Mouse (Mus musculus) B cell, adult 2 months (primary cell): ENCODE data around the gene Kdm2a.

ENCODE experiments used
- DNase-seq, 2 experiments: peaks; one replicate each; pipeline ENCODE4 v3.0.0; 2022

Gene Kdm2a

DNA sequence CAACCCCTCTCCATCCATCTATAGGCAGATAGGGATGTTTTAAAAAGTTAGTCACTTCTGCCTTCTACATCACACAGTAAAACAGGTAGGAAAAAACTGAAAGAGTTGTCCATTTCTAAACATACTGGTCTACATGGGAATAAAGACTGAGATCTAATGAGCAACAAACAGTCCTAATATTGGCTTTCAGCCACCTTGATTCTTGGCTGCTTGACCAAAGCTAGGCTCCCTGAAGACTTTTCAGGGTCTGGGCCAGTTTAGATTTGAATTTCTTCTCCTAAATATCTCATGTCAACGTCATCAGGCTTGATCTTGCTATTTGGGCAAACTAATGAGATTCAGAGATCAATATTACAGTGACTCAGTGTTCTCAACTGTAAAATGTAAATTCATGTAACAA lies 71.2 kb downstream of the Kdm2a start:
- DNase-seq: no peak

GRCm38 (mm10) chr19:4326106-4326505 lies 72.0 kb downstream of the Kdm2a start:
- no peak for DNase-seq

- DNase-seq: no peak
Observed at GRCm38 (mm10) chr19:4322134-4322533, 76.0 kb downstream of the Kdm2a start.

DNA sequence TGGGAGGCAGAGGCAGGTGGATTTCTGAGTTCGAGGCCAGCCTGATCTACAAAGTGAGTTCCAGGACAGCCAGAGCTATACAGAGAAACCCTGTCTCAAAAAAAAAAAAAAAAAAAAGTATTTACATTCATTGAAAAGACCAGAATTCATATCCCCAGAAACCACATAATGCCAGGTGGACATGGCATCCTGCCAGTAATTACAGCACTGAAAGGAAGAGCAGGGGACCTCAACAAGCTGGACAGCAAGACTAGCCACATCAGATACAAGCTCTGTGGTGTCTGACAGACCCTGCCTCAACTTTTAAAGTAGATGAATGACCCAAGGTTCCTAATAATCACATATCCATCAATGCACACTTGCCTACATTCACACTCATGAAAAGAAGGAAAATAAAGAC lies 76.5 kb downstream of the Kdm2a start:
- no peak for DNase-seq

GRCm38 (mm10) chr19:4319272-4319671 lies 78.8 kb downstream of the Kdm2a start:
- DNase-seq: no peak

- no peak for DNase-seq
Observed at GRCm38 (mm10) chr19:4317181-4317580, 80.9 kb downstream of the Kdm2a start.

- DNase-seq: no peak
Observed at GRCm38 (mm10) chr19:4315223-4315944, 82.7 kb downstream of the Kdm2a start.

GRCm38 (mm10) chr19:4309776-4310185 lies 88.3 kb downstream of the Kdm2a start:
- DNase-seq: peak; percentile 78

DNA sequence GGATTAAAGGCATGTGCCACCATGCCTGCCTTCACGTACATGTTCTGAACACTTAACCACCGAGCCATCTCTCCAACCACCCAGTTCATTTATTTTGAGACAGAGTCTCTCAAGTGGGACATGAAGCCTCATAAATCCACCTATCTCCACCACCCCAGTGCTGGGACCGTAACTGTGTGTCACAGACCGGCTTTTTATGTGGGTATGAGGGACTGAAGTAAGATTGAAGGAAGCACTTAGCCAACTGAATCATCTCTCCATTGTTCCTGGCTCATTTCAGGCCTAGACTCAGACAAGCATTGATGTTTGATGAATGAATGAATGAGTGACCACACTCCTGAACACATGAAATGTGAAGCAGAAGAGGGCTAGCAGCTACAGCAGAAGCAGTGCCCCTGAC lies 88.8 kb downstream of the Kdm2a start:
- DNase-seq: no peak

DNA sequence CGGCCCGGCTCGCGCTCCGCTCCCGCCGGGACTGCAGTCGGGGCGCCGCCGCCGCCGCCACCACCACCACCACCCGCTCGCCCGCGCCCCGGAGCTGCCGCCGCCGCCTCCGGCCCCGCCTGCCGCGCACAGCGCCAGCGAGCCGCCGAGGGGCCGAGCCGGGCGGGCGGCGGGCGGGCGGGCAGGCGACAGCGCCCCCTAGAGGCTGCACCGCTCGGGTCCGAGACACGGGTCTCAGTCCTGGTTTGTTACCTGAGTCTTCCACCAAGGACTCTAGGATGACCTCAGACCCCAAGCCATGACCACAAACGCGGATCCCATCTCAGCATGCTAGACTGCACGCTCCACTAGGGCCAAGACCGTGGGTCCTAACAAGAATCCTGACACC lies 91.9 kb downstream of the Kdm2a start, which contains the start of gene Grk2:
Grk2 (minus strand) TSS at position 33 of the 388 bp plus-strand sequence.
- peak; percentile 87 to 90 for DNase-seq

DNA sequence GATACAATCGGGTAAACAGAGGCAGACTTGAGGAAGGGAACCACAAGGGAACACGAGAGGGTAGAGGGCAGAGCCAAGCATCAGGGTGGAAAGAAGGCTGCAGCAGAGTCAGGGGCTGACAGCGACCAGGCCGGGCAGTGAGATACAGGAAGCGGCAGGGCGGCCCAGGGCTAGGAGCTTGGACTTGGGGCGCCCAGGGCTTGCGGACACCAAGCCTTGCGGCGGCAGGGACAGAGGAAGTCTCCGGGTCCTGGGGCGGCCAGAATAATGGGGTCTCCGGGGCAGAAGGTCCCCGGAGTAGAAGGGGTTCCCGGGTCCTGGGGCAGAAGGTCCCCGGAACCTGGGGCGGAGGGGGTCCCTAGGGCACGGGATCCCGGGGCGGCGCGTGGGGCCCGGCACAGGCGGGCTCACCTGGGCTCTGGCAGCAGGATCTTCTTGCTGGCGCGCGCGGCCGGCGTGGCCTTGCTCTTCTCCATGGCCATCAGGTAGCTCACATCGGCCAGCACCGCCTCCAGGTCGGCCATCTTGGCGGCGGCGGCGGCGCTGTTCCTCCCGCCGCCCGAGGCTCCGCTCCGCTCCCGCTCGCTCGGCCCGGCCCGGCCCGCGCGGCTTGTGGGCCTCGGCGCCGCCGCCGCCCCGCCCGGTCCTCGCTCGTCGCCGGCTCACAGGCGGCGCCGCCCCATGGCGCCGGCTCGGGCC lies 92.4 kb downstream of the Kdm2a start:
- DNase-seq: peak; percentile 57 to 64

DNA sequence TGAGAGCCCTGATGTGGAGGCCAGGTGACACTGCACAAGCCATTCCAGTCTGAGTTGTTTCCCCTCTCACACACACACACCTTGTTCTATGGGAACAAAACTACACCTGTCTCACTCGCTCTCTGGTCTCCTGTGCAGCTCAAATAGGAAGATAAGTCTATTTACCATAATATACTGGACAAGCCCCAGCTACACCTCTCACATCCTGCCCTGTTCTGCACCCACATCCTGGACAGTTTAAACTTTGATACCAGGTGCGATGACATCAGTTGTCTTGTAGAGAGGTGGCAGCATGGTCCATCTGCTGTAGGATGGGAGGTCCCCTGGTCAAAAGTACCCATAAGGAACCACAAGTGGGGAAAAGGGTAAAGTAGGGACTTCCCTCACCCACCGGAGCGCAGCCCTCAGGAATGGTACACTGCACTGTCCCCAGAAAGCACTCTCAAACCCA lies 93.2 kb downstream of the Kdm2a start:
- DNase-seq: peak; percentile 60 to 61

GRCm38 (mm10) chr19:4304251-4304821 lies 93.7 kb downstream of the Kdm2a start:
- peak; percentile 74 to 78 for DNase-seq

DNA sequence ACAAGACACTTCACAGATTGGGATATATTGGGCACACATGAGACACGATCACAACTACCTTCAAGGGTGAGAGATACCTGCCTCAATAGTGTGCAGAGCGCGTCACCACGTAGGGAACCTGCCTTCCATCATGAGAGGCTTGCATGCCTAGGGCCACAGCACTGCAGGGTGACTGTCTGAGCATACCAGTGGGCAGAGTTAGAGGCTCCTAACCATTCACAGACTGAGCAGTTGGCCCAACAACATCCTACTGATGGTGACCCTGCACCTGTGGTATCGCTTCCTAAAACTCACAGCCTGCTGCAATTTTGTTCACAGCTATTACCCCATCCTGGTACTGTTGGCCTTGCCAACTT lies 94.5 kb downstream of the Kdm2a start:
- DNase-seq: peak; percentile 45 to 55

- DNase-seq: no peak
Observed at GRCm38 (mm10) chr19:4302936-4303639, 95.0 kb downstream of the Kdm2a start.

DNA sequence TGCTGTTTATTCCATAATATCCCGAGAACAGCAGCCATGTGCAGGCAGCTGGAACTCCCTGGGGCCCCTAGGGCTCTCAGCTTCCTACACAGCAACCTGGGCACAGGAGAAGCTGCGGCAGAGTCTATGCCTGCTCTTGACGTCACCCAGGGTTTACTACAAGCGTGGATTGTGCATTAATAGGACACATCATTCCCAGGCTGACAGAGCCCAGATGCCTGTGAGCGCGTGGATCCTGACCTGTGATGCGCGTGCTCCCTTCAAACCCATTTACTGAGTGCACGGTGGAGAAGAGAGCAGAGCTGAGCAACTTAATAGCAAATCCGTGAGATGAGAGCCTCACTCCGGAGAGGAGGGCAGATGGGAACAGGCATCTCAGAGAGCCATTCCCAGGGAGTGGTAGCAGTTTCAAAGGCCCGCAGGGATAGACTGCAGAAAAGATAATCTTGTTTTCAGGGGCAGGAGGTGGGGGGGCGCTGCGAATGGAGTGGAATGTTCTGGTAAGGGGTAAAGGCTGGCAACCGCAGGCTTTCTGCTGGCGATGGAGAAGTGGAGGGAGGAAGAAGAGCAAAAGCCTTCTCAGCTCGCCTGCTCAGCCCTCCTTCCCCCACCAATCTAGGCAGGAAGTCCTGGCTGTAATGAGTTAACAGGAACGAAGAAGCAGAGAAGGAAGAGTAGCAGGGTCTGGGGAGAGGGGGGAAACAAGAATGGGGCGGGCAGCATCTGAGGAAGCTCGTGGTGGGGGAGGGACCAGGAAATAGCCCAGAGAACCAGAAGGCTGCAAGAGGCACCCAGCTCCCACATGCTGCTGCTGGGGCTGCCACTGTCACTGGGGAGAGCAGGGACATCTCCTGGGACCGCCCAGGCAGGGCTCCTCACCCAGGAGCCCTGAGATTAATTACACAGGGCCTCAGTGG lies 96.1 kb downstream of the Kdm2a start:
- peak; percentile 74 to 77 for DNase-seq

DNA sequence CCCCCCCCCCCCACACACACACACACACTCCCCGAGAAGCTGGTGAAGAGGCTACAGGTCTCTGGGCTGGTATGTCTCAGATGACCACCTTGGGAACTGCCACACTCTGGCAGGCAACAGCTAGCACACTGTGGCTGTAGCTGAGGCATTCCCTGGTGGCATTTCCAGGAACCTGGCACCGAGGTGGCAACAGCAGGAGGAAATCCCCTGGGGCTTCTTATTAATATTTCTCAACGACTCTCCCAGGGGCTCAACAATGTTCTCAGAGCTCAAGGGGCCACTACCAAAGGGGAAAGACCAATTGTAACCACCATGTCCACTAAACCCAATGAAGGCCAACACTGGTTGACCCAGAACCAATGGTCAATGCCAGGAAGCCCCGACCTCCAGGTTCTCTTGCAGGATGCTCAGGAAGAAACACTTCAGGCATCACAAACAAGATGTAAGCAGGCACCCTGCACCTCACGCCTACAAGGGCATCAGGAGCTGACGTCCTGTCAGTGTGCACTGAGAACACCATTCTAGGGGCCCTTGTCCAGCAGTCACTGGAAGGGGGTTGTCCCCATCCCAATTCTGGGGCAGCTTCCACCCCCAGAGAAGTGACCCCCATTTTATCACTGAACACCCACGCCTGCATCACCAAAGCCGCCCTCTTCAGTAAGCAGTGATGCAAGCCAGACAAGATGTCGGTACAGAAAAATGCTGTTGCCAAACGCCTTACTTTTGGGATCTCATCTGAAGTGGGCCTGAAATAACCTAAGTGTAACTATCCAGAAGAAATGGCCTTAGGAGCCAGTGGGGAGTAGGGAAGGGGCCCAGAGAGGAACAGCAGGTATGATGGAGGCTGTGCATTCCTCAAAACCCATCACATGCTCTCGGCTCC lies 97.0 kb downstream of the Kdm2a start:
- DNase-seq: no peak

GRCm38 (mm10) chr19:4300271-4300704 lies 97.8 kb downstream of the Kdm2a start:
- DNase-seq: peak; percentile 82 to 86

- DNase-seq: peak; percentile 65 to 71
Observed at GRCm38 (mm10) chr19:4299574-4300270, 98.4 kb downstream of the Kdm2a start.

DNA sequence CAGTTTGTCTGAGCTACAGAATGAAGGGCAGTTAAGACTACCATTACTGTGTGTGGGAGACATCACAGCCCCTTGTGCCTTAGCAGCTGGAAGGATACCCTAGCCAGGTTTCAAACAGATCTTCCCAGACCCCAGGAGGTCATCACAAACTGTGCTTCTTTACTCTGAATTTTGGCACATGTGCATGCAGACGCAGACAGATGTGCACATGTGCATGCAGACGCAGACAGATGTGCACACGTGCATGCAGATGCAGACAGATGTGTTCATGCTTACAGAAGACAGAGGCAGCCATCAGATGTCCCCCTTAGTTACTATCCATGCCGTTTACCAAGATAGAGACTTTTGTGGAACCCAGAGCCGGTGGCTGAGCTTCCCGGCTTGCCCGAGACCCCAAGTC lies 99.0 kb downstream of the Kdm2a start:
- no peak for DNase-seq
